Mouse (Mus musculus) gastrocnemius, postnatal 4 days (tissue): ENCODE data around the gene Gm6993. TPM values are rescaled to one million over a fixed set of nuclear protein-coding genes. Genes with fewer than 3 reads are reported as not detected.

Experiments used
- DNase-seq, 2 experiments: peaks; one replicate each; pipeline ENCODE4 v3.0.0; 2021 to 2022; ENCODE audit warnings: low spot score in 2 of 2, mixed read lengths in 2 of 2
- total RNA-seq, 2 experiments: library from RNA; stranded (reverse); gene quantifications; 2 replicates each; pipeline ENCODE4 v1.2.3; 2021

Gm6993 gene
- total RNA-seq, 2 experiments from 2014 or later = not detected

- no peak for DNase-seq
Observed at GRCm38 (mm10) chr12:31239031-31239583, 1.5 kb upstream of the Gm6993 start.

- DNase-seq = no peak
Observed at GRCm38 (mm10) chr12:31239798-31240197, 772 bp upstream of the Gm6993 start.

- no peak for DNase-seq
Observed at GRCm38 (mm10) chr12:31241595-31242342, 1.2 kb downstream of the Gm6993 start.

GRCm38 (mm10) chr12:31244001-31244400 is 3.4 kb downstream of the Gm6993 start:
- no peak for DNase-seq

- no peak for DNase-seq
Observed at GRCm38 (mm10) chr12:31244691-31245090, 4.1 kb downstream of the Gm6993 start.

- DNase-seq = no peak
Observed at GRCm38 (mm10) chr12:31246153-31246552, 5.6 kb downstream of the Gm6993 start.

GRCm38 (mm10) chr12:31246615-31247014 is 6.0 kb downstream of the Gm6993 start:
- DNase-seq = no peak

- DNase-seq = no peak
Observed at GRCm38 (mm10) chr12:31248165-31248564, 7.6 kb downstream of the Gm6993 start.

GRCm38 (mm10) chr12:31248681-31249080 is 8.1 kb downstream of the Gm6993 start:
- DNase-seq = no peak

- DNase-seq = no peak
Observed at GRCm38 (mm10) chr12:31252259-31252658, 11.7 kb downstream of the Gm6993 start.

- DNase-seq = no peak
Observed at GRCm38 (mm10) chr12:31254978-31255377, 14.4 kb downstream of the Gm6993 start.

- no peak for DNase-seq
Observed at GRCm38 (mm10) chr12:31256121-31256903, 15.7 kb downstream of the Gm6993 start.

- DNase-seq = no peak
Observed at GRCm38 (mm10) chr12:31261882-31262281, 21.3 kb downstream of the Gm6993 start.

- DNase-seq = no peak
Observed at GRCm38 (mm10) chr12:31263921-31264320, 23.4 kb downstream of the Gm6993 start.

GRCm38 (mm10) chr12:31265005-31265721 is 24.6 kb downstream of the Gm6993 start, which contains the start of gene Lamb1:
Gene Lamb1 (plus strand): TSS chr12:31265234.
- peak; percentile 60 to 84 for DNase-seq

- peak in 1 of 2 experiments; percentile 32 for DNase-seq
Observed at GRCm38 (mm10) chr12:31265722-31266431, 25.3 kb downstream of the Gm6993 start.

- DNase-seq = peak in 1 of 2 experiments; percentile 33
Observed at GRCm38 (mm10) chr12:31266686-31267085, 26.1 kb downstream of the Gm6993 start.

- no peak for DNase-seq
Observed at GRCm38 (mm10) chr12:31267363-31267762, 26.8 kb downstream of the Gm6993 start.

- DNase-seq = no peak
Observed at GRCm38 (mm10) chr12:31268315-31268714, 27.7 kb downstream of the Gm6993 start.

GRCm38 (mm10) chr12:31269020-31269597 is 28.5 kb downstream of the Gm6993 start:
- DNase-seq = no peak
